Mouse (Mus musculus) CH12.LX (cell line): ENCODE measurements around the gene St3gal3. TPM values are rescaled to one million over a fixed set of nuclear protein-coding genes. Genes with fewer than 3 reads are reported as not detected.

Source experiments
- DNase-seq: peaks from one replicate; pipeline ENCODE4 v3.0.0-alpha.2; 2013; ENCODE audit errors: extremely low read depth
- H3K27ac ChIP-seq: 2 replicates; pipeline ENCODE4 v1.5.1; 2012; ENCODE audit warnings: low read depth, mild to moderate bottlenecking, control low read depth, moderate library complexity; ENCODE audit not compliant: insufficient read depth
- H3K27me3 ChIP-seq: replicated peaks from 2 replicates; pipeline ENCODE3; 2012; ENCODE audit warnings: inconsistent platforms
- H3K36me3 ChIP-seq, 2 experiments: replicated peaks in 1 of 2; 2 replicates each; pipeline versions ENCODE3 to v1.6.1; 2012; ENCODE audit warnings: inconsistent platforms in 1 of 2, low read length in 1 of 2, mild to moderate bottlenecking in 1 of 2, mixed read lengths in 1 of 2, moderate library complexity in 1 of 2; ENCODE audit not compliant: control insufficient read depth in 1 of 2, insufficient read depth in 1 of 2
- H3K4me1 ChIP-seq, 2 experiments: 2 replicates each; pipeline ENCODE4 v1.6.1; 2012; ENCODE audit warnings: inconsistent platforms in 1 of 2, moderate library complexity in 1 of 2; ENCODE audit not compliant: insufficient read depth in 2 of 2, control insufficient read depth in 1 of 2
- H3K4me2 ChIP-seq: 2 replicates; pipeline ENCODE4 v1.6.1; 2012; ENCODE audit warnings: low read depth, mild to moderate bottlenecking, control low read depth; ENCODE audit not compliant: poor library complexity, insufficient read depth, severe bottlenecking
- H3K4me3 ChIP-seq, 3 experiments: fragments of 150-350 bp in 1 of 3; sonication (generic) in 1 of 3; replicated peaks in 1 of 3; 2 replicates each; pipeline versions ENCODE3 to v1.5.1; 2011 to 2012; ENCODE audit warnings: low read depth in 2 of 3, low read length in 2 of 3, mild to moderate bottlenecking in 2 of 3, moderate library complexity in 2 of 3, control low read depth in 1 of 3, improper control_type of control experiment in 1 of 3, inconsistent platforms in 1 of 3, mixed read lengths in 1 of 3; ENCODE audit not compliant: poor library complexity in 1 of 3
- H3K79me2 ChIP-seq: replicated peaks from 2 replicates; pipeline ENCODE4 v1.6.1; 2012; ENCODE audit warnings: mild to moderate bottlenecking, moderate library complexity; ENCODE audit not compliant: control insufficient read depth, poor library complexity, insufficient read depth, severe bottlenecking; ENCODE audit errors: extremely low read depth
- H3K9ac ChIP-seq: 2 replicates; pipeline ENCODE4 v1.6.1; 2012; ENCODE audit warnings: low read depth, mild to moderate bottlenecking, control low read depth, moderate library complexity; ENCODE audit not compliant: insufficient read depth
- H3K9me3 ChIP-seq: replicated peaks from 2 replicates; pipeline ENCODE3; 2012; ENCODE audit warnings: low read length, inconsistent platforms, mixed read lengths
- CHD1 ChIP-seq: IDR thresholded peaks from 2 replicates; pipeline ENCODE4 v1.6.1; 2012; ENCODE audit warnings: low read depth, low read length, improper control_type of control experiment, inconsistent platforms
- CTCF ChIP-seq, 2 experiments: IDR thresholded peaks in 1 of 2; conservative IDR thresholded peaks in 1 of 2; 2 replicates each; pipeline ENCODE4 v1.5.1; 2011 to 2012; ENCODE audit warnings: low read depth in 2 of 2, low read length in 2 of 2, improper control_type of control experiment in 1 of 2, inconsistent platforms in 1 of 2, mild to moderate bottlenecking in 1 of 2, moderate library complexity in 1 of 2
- ELF1 ChIP-seq: IDR thresholded peaks from 2 replicates; pipeline ENCODE4 v1.6.1; 2014; ENCODE audit warnings: low read depth, mild to moderate bottlenecking, inconsistent platforms, low read length, improper control_type of control experiment
- EP300 ChIP-seq: IDR thresholded peaks from 2 replicates; pipeline ENCODE4 v1.6.1; 2011; ENCODE audit warnings: low read length, improper control_type of control experiment
- HCFC1 ChIP-seq: IDR thresholded peaks from 2 replicates; pipeline ENCODE4 v1.6.1; 2012; ENCODE audit warnings: low read depth, mild to moderate bottlenecking, inconsistent platforms, low read length, improper control_type of control experiment
- JUN ChIP-seq: IDR thresholded peaks from 2 replicates; pipeline ENCODE4 v1.6.1; 2011; ENCODE audit warnings: low read depth, mild to moderate bottlenecking, low read length, improper control_type of control experiment, moderate library complexity; ENCODE audit not compliant: insufficient read depth
- MAFK ChIP-seq: IDR thresholded peaks from 2 replicates; pipeline ENCODE4 v1.6.1; 2011; ENCODE audit warnings: low read length, improper control_type of control experiment; ENCODE audit not compliant: insufficient replicate concordance
- MAZ ChIP-seq: IDR thresholded peaks from 2 replicates; pipeline ENCODE4 v1.6.1; 2012; ENCODE audit warnings: low read depth, mild to moderate bottlenecking, inconsistent platforms, low read length, improper control_type of control experiment, moderate library complexity
- MEF2A ChIP-seq: IDR thresholded peaks from 2 replicates; pipeline ENCODE4 v1.6.1; 2014; ENCODE audit warnings: low read depth, mild to moderate bottlenecking, inconsistent platforms, low read length, improper control_type of control experiment, borderline replicate concordance
- MXI1 ChIP-seq: IDR thresholded peaks from 2 replicates; pipeline ENCODE4 v1.6.1; 2011; ENCODE audit warnings: mild to moderate bottlenecking, low read depth, low read length, improper control_type of control experiment
- MYC ChIP-seq: IDR thresholded peaks from 2 replicates; pipeline ENCODE4 v1.6.1; 2011; ENCODE audit warnings: low read depth, mild to moderate bottlenecking, improper control_type of control experiment, low read length
- NRF1 ChIP-seq: IDR thresholded peaks from 2 replicates; pipeline ENCODE4 v1.6.1; 2014; ENCODE audit warnings: low read depth, mild to moderate bottlenecking, inconsistent platforms, low read length, improper control_type of control experiment, moderate library complexity
- PAX5 ChIP-seq: IDR thresholded peaks from 2 replicates; pipeline ENCODE4 v1.6.1; 2012; ENCODE audit warnings: low read length, inconsistent platforms, mixed read lengths
- RAD21 ChIP-seq: IDR thresholded peaks from 2 replicates; pipeline ENCODE4 v1.6.1; 2011; ENCODE audit warnings: low read depth, mild to moderate bottlenecking, low read length, improper control_type of control experiment, moderate library complexity
- SMC3 ChIP-seq: IDR thresholded peaks from 2 replicates; pipeline ENCODE4 v1.6.1; 2011; ENCODE audit warnings: low read depth, low read length, improper control_type of control experiment
- TBP ChIP-seq: conservative IDR thresholded peaks from 2 replicates; pipeline ENCODE4 v1.6.1; 2011; ENCODE audit warnings: low read depth, low read length, improper control_type of control experiment
- TCF12 ChIP-seq: IDR thresholded peaks from 2 replicates; pipeline ENCODE4 v1.6.1; 2014; ENCODE audit warnings: low read depth, mild to moderate bottlenecking, inconsistent platforms, low read length, improper control_type of control experiment
- UBTF ChIP-seq: IDR thresholded peaks from 2 replicates; pipeline ENCODE4 v1.6.1; 2012; ENCODE audit warnings: low read depth, mild to moderate bottlenecking, inconsistent platforms, low read length, improper control_type of control experiment, moderate library complexity
- USF1 ChIP-seq: IDR thresholded peaks from 2 replicates; pipeline ENCODE4 v1.6.1; 2014; ENCODE audit warnings: low read depth, mild to moderate bottlenecking, inconsistent platforms, low read length, improper control_type of control experiment
- ZC3H11A ChIP-seq: IDR thresholded peaks from 2 replicates; pipeline ENCODE4 v1.6.1; 2012; ENCODE audit warnings: low read depth, mild to moderate bottlenecking, inconsistent platforms, low read length, improper control_type of control experiment
- ZKSCAN1 ChIP-seq: IDR thresholded peaks from 2 replicates; pipeline ENCODE4 v1.6.1; 2012; ENCODE audit warnings: low read depth, inconsistent platforms, low read length, improper control_type of control experiment, borderline replicate concordance
- dilution Hi-C: fragments of 300-500 bp; cut with MboI; formaldehyde crosslinking; loops from 2 replicates; pipeline ENCODE4 v1.14.3; 2020; ENCODE audit warnings: low sequenced_read_pairs; ENCODE audit not compliant: extremely low pct_unique_long_range_greater_than_20kb, extremely low pct_ligation_motif_present
- in situ Hi-C: fragments of 300-500 bp; cut with MboI; formaldehyde crosslinking; loops from 3 replicates; pipeline ENCODE4 v1.14.3; 2019; ENCODE audit warnings: low sequenced_read_pairs, low pct_ligation_motif_present, low pct_unique_long_range_greater_than_20kb, mixed read lengths
- polyA plus RNA-seq: library from polyadenylated mRNA; unstranded; fragments of >175 nt; gene quantifications from 2 replicates; pipeline ENCODE4 v1.2.1, GENCODE M21; 2012; ENCODE audit warnings: low read depth; ENCODE audit not compliant: insufficient read length
- total RNA-seq, 2 experiments: library from RNA; depleted of rRNA; stranded (reverse); fragments of 300-350 nt in 1 of 2; fragments of >200 nt in 1 of 2; gene quantifications; 2 replicates each; pipeline ENCODE4 v1.2.3; 2012 to 2014

St3gal3 gene
- total and polyA plus RNA-seq, 3 experiments, result 7.1 to 10.1 (median 8.2) TPM

- H3K79me2 ChIP-seq, result no peaks in the 10 kb centered on the region
- TF ChIP-seq RAD21, result no peak
- no peak for TF ChIP-seq TCF12
- TF ChIP-seq MYC, result no peak
- TF ChIP-seq ELF1, result no peak
- no peak for TF ChIP-seq CHD1
- TF ChIP-seq MEF2A, result no peak
- TF ChIP-seq HCFC1, result no peak
- no peak for TF ChIP-seq ZC3H11A
- no peak for TF ChIP-seq PAX5
- no peak for TF ChIP-seq EP300
- TF ChIP-seq JUN, result no peak
- no peak for TF ChIP-seq MAZ
- no peak for TF ChIP-seq UBTF
- TF ChIP-seq USF1, result no peak
- no peak for TF ChIP-seq NRF1
- no peak for TF ChIP-seq TBP
- TF ChIP-seq MXI1, result no peak
- no peak for TF ChIP-seq ZKSCAN1
- H3K9me3 ChIP-seq, result no peaks in the 10 kb centered on the region
- H3K27me3 ChIP-seq, result no peaks in the 10 kb centered on the region
- no peak for DNase-seq
- H3K4me2 ChIP-seq, result no peak overlapping the region
- H3K9ac ChIP-seq, result no peak overlapping the region
- no peak overlapping the region for H3K4me3 ChIP-seq
- in situ Hi-C loops (no loop called here), dilution Hi-C loops (no loop called here)
- peaks cover 0 to 8% of the 10 kb centered on the region in 2 experiments for H3K36me3 ChIP-seq
- no peak overlapping the region for H3K27ac ChIP-seq
- H3K4me1 ChIP-seq, result peaks cover 0 to 2% of the 10 kb centered on the region in 2 experiments; a peak in 2 of 4 replicates
Observed at GRCm38 (mm10) chr4:118036531-118036930, 98.2 kb downstream of the St3gal3 start.

DNA sequence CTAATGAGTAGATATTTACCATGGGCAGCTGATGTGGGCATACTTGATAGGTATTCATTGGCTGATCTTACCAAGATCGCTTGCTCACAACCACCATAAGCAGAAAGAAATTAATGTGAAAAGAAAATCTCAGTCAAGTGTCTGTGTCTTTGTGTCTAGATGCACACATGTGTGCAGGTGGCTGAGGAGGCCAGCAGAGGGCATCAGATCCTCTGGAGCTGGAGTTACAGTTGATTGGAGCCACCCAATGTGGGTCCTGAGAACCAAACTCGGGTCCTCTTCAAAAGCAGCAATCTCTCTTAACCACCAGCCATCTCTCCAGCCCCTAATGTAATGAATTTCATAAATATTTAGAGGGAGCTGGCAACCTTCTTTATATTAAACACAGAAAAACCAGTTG is 99.6 kb downstream of the St3gal3 start:
- dilution Hi-C loops (no loop called here), in situ Hi-C loops (no loop called here)
- Histone ChIP-seq H3K27me3 (no peaks in the 10 kb centered on the region), H3K9me3 (no peaks in the 10 kb centered on the region), H3K9ac (no peak overlapping the region), H3K4me3 (no peak overlapping the region), H3K27ac (no peak overlapping the region), H3K36me3 (peaks cover 0 to 8% of the 10 kb centered on the region in 2 experiments)
- DNase-seq, result no peak
- TF ChIP-seq MAFK (no peak), SMC3 (peak; percentile 37), CTCF (conservative IDR thresholded peaks at IDR 0.05 in 1 of 2, IDR thresholded peaks at IDR 0.05 in 1 of 2; ENCODE audit: low read depth in 2 of 2, low read length in 2 of 2) (peak in 1 of 2 experiments; percentile 41; a peak in 1 of 4 replicates)
- TF ChIP-seq, all 38 proteins: peak for 2
- Histone ChIP-seq H3K79me2 (no peaks in the 10 kb centered on the region), H3K4me2 (no peak overlapping the region), H3K4me1 (peaks cover 0 to 8% of the 10 kb centered on the region in 2 experiments; a peak in 2 of 4 replicates)
